Mouse (Mus musculus): ENCODE results near the gene Usp47. TPM values are rescaled to one million over a fixed set of nuclear protein-coding genes. Genes with fewer than 3 reads are reported as not detected.

Gene Usp47
- polyA plus RNA-seq, 1 experiment from 2014 or later, result 23.7 TPM

GRCm38 (mm10) chr7:112159835-112160234 lies 136.5 kb downstream of the Usp47 start:
- Histone ChIP-seq H3K4me2 (replicated peaks; ENCODE audit: low read depth) (no peak overlapping the region), H3K4me3 (ENCODE audit: low read depth, low read length) (no peak overlapping the region), H3K9ac (ENCODE audit: low read length) (no peak overlapping the region), H3K4me1 (replicated peaks; ENCODE audit: control insufficient read depth, insufficient read depth) (peaks cover 4% of the 10 kb centered on the region; the same call in 1 of the 2 replicates), H3K27me3 (ENCODE audit: control insufficient read depth, insufficient read depth, low read length) (no peaks in the 10 kb centered on the region), H3K27ac (replicated peaks) (no peak overlapping the region), H3K36me3 (ENCODE audit: control insufficient read depth, insufficient read depth, low read length) (no peaks in the 10 kb centered on the region), H3K9me3 (ENCODE audit: control insufficient read depth, low read length) (no peaks in the 10 kb centered on the region)
- TF ChIP-seq EP300 (optimal IDR thresholded peaks at IDR 0.05) (no peak), CTCF (IDR thresholded peaks at IDR 0.05; ENCODE audit: low read depth) (peak; percentile 45)
- DNase-seq (ENCODE audit: low spot score), result no peak
- ATAC-seq (ENCODE audit: low FRiP score, low TSS enrichment), result no peak
- WGBS, result 57% methylated on average over 5 of the region's 6 CpGs

Other genes starting within 250 kb of the Usp47 start
- 20.5 and 21.8 TPM in 2 replicates for gene Galnt18, start 243.5 kb upstream of the Usp47 start, polyA plus RNA-seq (2015; fragmentation: Nextera tagmentation; extraction: Ambion mirVana)
- gene Dkk3, start 135.6 kb downstream of the Usp47 start, polyA plus RNA-seq (2015; fragmentation: Nextera tagmentation; extraction: Ambion mirVana), result 39.1 and 40.0 TPM in 2 replicates
- 8.4 and 8.8 TPM in 2 replicates for gene Mical2, start 202.4 kb downstream of the Usp47 start, polyA plus RNA-seq (2015; fragmentation: Nextera tagmentation; extraction: Ambion mirVana)

All from stomach, postnatal 0 days (tissue).